Mouse (Mus musculus) induced T-regulatory cell, adult 2 months (primary cell): ENCODE data around the gene Olfr319.
"Not testable (repeated sequence)": the region's sequence is repeated elsewhere in the genome, so short reads cannot be mapped to it uniquely, and the experiment has no call there.

ENCODE experiments used
- DNase-seq: peaks from one replicate; pipeline ENCODE4 v3.0.0-alpha.2; 2012; ENCODE audit warnings: low read depth

The Olfr319 gene

GRCm38 (mm10) chr11:58698862-58699261 is at the start of gene Olfr319:
Gene Olfr319 (plus strand): TSS chr11:58699162.
- no peak for DNase-seq

- DNase-seq, result no peak
Measured at GRCm38 (mm10) chr11:58655151-58655550, 43.8 kb upstream of the Olfr319 start.

- DNase-seq, result no peak
Measured at GRCm38 (mm10) chr11:58658596-58658995, 40.4 kb upstream of the Olfr319 start, which contains the start of gene Olfr322. Gene Olfr322 (plus strand): TSS chr11:58658782.

GRCm38 (mm10) chr11:58669252-58669651 is 29.7 kb upstream of the Olfr319 start:
- DNase-seq, result no peak

GRCm38 (mm10) chr11:58671825-58672224 is 27.1 kb upstream of the Olfr319 start:
- DNase-seq, result peak; percentile 1

GRCm38 (mm10) chr11:58680799-58681198 is 18.2 kb upstream of the Olfr319 start, which contains the start of gene Olfr320:
Gene Olfr320 (plus strand): TSS chr11:58681099.
- DNase-seq, result no peak

GRCm38 (mm10) chr11:58709086-58709485 is 10.1 kb downstream of the Olfr319 start:
- no peak for DNase-seq

GRCm38 (mm10) chr11:58717723-58718122 is 18.8 kb downstream of the Olfr319 start:
- not testable (repeated sequence) for DNase-seq

GRCm38 (mm10) chr11:58719701-58720100 is 20.7 kb downstream of the Olfr319 start:
- DNase-seq, result no peak

- DNase-seq, result no peak
Measured at GRCm38 (mm10) chr11:58723914-58724313, 25.0 kb downstream of the Olfr319 start, which contains the start of gene Olfr318. Gene Olfr318 (minus strand): TSS chr11:58724014.

- DNase-seq, result not testable (repeated sequence)
Measured at GRCm38 (mm10) chr11:58727896-58728650, 29.1 kb downstream of the Olfr319 start.

- no peak for DNase-seq
Measured at GRCm38 (mm10) chr11:58733372-58733771, 34.4 kb downstream of the Olfr319 start.

GRCm38 (mm10) chr11:58738792-58739262 is 39.9 kb downstream of the Olfr319 start, which contains the start of gene Olfr317:
Gene Olfr317 (minus strand): TSS chr11:58739212.
- no peak for DNase-seq

GRCm38 (mm10) chr11:58751096-58751495 is 52.1 kb downstream of the Olfr319 start:
- DNase-seq, result not testable (repeated sequence)

- no peak for DNase-seq
Measured at GRCm38 (mm10) chr11:58752434-58752833, 53.5 kb downstream of the Olfr319 start, which contains the start of gene Olfr316. Gene Olfr316 (plus strand): TSS chr11:58752734.
